Mouse (Mus musculus) limb, embryonic 15.5 days (tissue): ENCODE data around the gene Zfp467. TPM values are rescaled to one million over a fixed set of nuclear protein-coding genes. Genes with fewer than 3 reads are reported as not detected.

Source experiments
- ATAC-seq: fragments of 200-750 bp; cut with Nextera tagmentation; 2 replicates; pipeline ENCODE4 v1.8.0; 2017; ENCODE audit warnings: low read depth, moderate TSS enrichment; ENCODE audit not compliant: insufficient number of reproducible peaks, low FRiP score, low TSS enrichment
- H3K27ac ChIP-seq: fragments of 300-500 bp; sonication (generic); 2 replicates; pipeline ENCODE4 v1.5.1; 2015; ENCODE audit warnings: moderate library complexity, mild to moderate bottlenecking, inconsistent platforms
- H3K27me3 ChIP-seq: fragments of 300-500 bp; sonication (generic); 2 replicates; pipeline ENCODE4 v1.6.1; 2015; ENCODE audit warnings: inconsistent platforms
- H3K36me3 ChIP-seq: fragments of 300-500 bp; sonication (generic); 2 replicates; pipeline ENCODE4 v1.6.1; 2015; ENCODE audit warnings: inconsistent platforms
- H3K4me1 ChIP-seq: fragments of 300-500 bp; sonication (generic); 2 replicates; pipeline ENCODE4 v1.6.1; 2015; ENCODE audit warnings: inconsistent platforms
- H3K4me2 ChIP-seq: fragments of 300-500 bp; sonication (generic); 2 replicates; pipeline ENCODE4 v1.6.1; 2015; ENCODE audit warnings: mild to moderate bottlenecking, inconsistent platforms
- H3K4me3 ChIP-seq: fragments of 300-500 bp; sonication (generic); 2 replicates; pipeline ENCODE4 v1.5.1; 2015; ENCODE audit warnings: mild to moderate bottlenecking, inconsistent platforms
- H3K9ac ChIP-seq: fragments of 300-500 bp; sonication (generic); 2 replicates; pipeline ENCODE4 v1.6.1; 2015; ENCODE audit warnings: inconsistent platforms
- H3K9me3 ChIP-seq: fragments of 300-500 bp; sonication (generic); 2 replicates; pipeline ENCODE4 v1.6.1; 2016; ENCODE audit warnings: inconsistent platforms
- WGBS: fragments of 180-500 bp; shearing (Covaris S2); methylation state at CpG from one replicate; pipeline ENCODE4 v1.1.7; 2015; 5-methylcytosine and 5-hydroxymethylcytosine counted together
- polyA plus RNA-seq: library from polyadenylated mRNA; unstranded; fragments of >200 nt; fragmentation: Nextera tagmentation; extraction: Ambion mirVana; gene quantifications from 2 replicates; pipeline ENCODE4 v1.2.1, GENCODE M21; 2015

The Zfp467 gene
- polyA plus RNA-seq, 1 experiment from 2014 or later: 25.4 TPM

DNA sequence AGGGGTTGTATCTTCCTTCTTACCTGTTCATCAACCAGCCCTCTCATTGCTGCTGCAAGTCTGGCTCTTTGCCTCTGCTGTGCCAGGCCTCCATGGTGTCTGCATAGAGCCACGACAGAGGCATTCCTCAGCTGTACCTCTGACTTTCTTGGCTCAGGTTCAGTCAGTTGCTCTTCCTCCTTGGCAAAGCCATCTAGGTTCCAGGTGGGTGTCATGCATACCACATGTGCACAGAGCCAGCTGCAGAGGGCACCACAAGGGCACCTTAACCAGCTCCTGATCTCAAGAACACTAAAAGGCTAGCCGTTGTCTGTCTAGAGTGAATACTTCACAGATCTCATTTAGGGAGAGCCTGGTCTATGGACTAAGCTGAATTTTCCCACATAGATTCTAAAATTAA lies 29.1 kb downstream of the Zfp467 start:
- Histone ChIP-seq H3K4me1 (peaks cover 6% of the 10 kb centered on the region; the same call in 1 of the 2 replicates), H3K27ac (no peak overlapping the region), H3K27me3 (no peaks in the 10 kb centered on the region), H3K9me3 (no peaks in the 10 kb centered on the region), H3K4me2 (no peak overlapping the region), H3K36me3 (peaks cover 64% of the 10 kb centered on the region), H3K9ac (no peak overlapping the region), H3K4me3 (no peak overlapping the region)
- ATAC-seq: no peak
- 69% methylated on average over 2 of the region's 2 CpGs for WGBS

DNA sequence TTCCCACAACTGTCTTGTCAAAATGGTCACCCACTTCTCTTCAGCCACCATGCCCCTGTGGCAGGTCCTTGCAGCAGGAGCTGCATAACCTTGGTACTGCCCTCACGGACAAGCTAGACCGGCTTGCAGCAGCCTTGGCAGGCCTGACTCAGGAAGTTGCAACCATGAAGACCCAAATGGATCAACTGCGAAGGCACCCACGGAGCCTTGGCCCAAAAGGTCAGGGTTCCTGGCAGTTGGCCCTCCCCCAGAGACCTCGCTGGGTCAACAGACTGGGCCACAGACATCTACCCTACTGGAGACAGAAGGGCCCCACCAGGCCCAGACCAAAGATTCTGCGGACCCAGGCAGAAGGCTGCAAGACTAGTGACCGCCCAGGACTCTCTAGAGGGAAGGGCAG lies 30.0 kb downstream of the Zfp467 start:
- Histone ChIP-seq H3K9me3 (no peaks in the 10 kb centered on the region), H3K4me2 (no peak overlapping the region), H3K27me3 (no peaks in the 10 kb centered on the region), H3K9ac (no peak overlapping the region), H3K4me3 (no peak overlapping the region), H3K36me3 (peaks cover 73% of the 10 kb centered on the region), H3K27ac (no peak overlapping the region), H3K4me1 (peaks cover 3% of the 10 kb centered on the region; the same call in 1 of the 2 replicates)
- WGBS: 95% methylated on average over 7 of the region's 7 CpGs
- no peak for ATAC-seq

DNA sequence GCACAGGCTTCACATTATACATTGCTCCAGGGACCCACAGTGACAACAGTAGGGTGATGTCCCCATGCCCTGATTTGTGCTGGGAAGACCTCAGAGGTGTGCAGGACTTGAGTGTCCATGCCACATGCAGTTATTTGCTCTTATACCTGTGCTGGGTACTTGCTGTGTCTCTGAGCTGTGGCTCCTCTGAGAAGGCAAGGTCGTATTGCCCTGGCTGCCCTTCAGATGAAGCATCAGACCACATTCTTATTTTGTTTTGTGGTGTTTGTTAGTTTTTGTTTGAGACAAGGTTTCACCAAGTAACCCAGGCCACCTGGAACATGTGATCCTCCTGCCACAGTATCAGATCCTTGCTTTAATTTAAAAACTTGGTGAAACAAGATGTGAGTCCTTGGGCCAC lies 30.7 kb downstream of the Zfp467 start:
- WGBS: 72% methylated on average over 1 of the region's 1 CpGs
- ATAC-seq: no peak
- no peak overlapping the region for H3K9ac ChIP-seq
- H3K4me2 ChIP-seq: no peak overlapping the region
- H3K4me1 ChIP-seq: no peaks in the 10 kb centered on the region
- H3K27me3 ChIP-seq: no peaks in the 10 kb centered on the region
- peaks cover 80% of the 10 kb centered on the region for H3K36me3 ChIP-seq
- no peak overlapping the region for H3K4me3 ChIP-seq
- H3K9me3 ChIP-seq: no peaks in the 10 kb centered on the region
- H3K27ac ChIP-seq: no peak overlapping the region

DNA sequence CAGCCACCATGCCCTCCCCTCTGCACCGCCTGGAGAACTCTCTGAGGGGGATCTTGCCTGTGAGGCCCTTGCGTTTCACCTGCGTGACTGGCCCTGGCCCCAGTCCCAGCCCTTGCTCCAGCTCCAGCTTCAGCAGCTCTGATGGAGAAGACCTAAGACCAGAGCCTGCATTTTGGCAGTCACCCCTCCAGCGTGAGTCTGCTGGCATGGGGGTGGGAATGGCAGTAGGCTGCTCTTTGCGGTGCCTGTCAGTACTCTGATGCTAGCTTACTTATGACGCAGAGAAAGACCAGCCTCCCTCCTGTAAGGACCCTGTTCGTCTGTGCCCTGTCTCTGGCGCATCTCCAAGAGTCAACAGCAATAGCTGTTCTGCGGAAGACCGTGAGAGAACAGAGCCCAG lies 32.5 kb downstream of the Zfp467 start:
- Histone ChIP-seq H3K9me3 (no peaks in the 10 kb centered on the region), H3K9ac (no peak overlapping the region), H3K27me3 (no peaks in the 10 kb centered on the region), H3K36me3 (peaks cover 98% of the 10 kb centered on the region), H3K4me3 (no peak overlapping the region), H3K4me1 (no peaks in the 10 kb centered on the region), H3K27ac (no peak overlapping the region), H3K4me2 (no peak overlapping the region)
- WGBS: 83% methylated on average over 10 of the region's 10 CpGs
- ATAC-seq: no peak

- 85% methylated on average over 3 of the region's 3 CpGs for WGBS
These were observed 33.0 kb downstream of the Zfp467 start for GRCm38 (mm10) chr6:48412662-48413061.

GRCm38 (mm10) chr6:48412147-48412546 lies 33.5 kb downstream of the Zfp467 start:
- H3K4me2 ChIP-seq: no peak overlapping the region
- H3K9me3 ChIP-seq: no peaks in the 10 kb centered on the region
- WGBS: 86% methylated on average over 4 of the region's 4 CpGs
- peaks cover 99% of the 10 kb centered on the region for H3K36me3 ChIP-seq
- no peak overlapping the region for H3K4me3 ChIP-seq
- ATAC-seq: no peak
- H3K27me3 ChIP-seq: no peaks in the 10 kb centered on the region
- H3K4me1 ChIP-seq: no peaks in the 10 kb centered on the region
- H3K27ac ChIP-seq: no peak overlapping the region
- no peak overlapping the region for H3K9ac ChIP-seq

More at GRCm38 (mm10) chr6:48412662-48413061, 33.0 kb downstream of the Zfp467 start:
- Histone ChIP-seq H3K4me3 (no peak overlapping the region), H3K27me3 (no peaks in the 10 kb centered on the region), H3K4me1 (no peaks in the 10 kb centered on the region), H3K4me2 (no peak overlapping the region), H3K9ac (no peak overlapping the region), H3K27ac (no peak overlapping the region), H3K36me3 (peaks cover 99% of the 10 kb centered on the region), H3K9me3 (no peaks in the 10 kb centered on the region)
- ATAC-seq: no peak

DNA sequence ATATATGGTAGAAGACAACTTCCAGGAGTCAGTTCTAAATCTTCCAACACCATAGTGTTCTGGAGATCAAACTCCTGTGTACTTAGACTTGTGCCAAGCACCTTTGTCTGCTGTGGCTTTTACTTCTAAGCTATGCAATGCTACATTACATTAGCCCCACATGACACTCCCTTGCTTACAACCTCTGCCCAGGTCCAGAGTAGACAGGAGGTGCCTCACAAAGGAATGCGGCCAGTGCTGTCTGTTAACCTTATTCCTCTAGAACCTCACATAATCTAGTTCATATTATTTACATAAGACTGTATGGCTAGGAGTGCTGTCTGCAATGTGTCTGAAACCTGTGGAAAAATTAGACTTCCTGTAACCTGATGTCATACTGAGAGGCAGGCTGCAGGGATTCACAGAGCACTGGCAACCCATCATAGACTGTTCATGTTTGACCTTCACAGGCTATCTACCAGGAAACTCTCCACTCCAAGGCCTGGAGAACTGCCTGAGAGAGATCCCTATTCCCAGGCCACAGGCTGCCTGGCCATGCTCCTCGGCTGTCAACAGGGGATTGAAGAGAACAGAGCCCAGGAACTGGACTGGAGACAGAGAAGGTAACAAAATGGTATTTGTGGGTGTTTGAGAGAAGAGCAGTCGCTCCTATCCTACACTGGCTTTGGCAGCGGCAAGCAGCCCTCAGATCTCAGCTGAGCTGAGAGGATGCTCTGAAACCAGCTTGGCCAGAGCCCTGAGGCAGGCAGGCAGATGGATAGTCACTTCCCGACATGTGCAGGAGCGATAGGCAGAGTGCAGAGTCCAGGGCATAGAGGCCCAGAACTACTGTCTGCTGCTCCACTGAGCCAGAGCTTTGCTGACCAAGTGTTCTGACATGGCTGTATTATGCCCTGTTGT lies 34.2 kb downstream of the Zfp467 start:
- ATAC-seq: no peak
- Histone ChIP-seq H3K4me3 (no peak overlapping the region), H3K4me1 (no peaks in the 10 kb centered on the region), H3K27me3 (no peaks in the 10 kb centered on the region), H3K36me3 (peaks cover 99% of the 10 kb centered on the region), H3K27ac (no peak overlapping the region), H3K4me2 (no peak overlapping the region), H3K9me3 (no peaks in the 10 kb centered on the region), H3K9ac (no peak overlapping the region)
- WGBS: 93% methylated on average over 6 of the region's 6 CpGs

DNA sequence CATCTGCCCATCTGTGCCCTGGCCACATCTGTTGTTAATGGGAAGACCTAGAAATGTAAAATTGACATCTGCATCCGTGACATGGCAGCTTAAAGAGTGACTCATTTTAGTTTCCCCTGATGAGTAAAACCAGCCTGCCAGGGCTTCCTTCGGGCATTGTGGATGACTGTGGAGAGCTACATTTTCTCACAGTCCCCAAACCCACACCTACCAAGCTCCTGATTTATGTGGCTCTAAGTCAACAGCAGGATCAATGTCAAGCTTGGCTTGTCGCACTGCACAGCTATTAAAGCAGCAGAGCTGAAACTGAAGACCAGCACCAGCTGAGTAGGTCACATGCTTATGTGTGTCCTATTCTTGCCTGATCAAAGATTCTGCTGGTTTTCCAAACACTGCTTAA lies 35.1 kb downstream of the Zfp467 start:
- 70% methylated on average over 3 of the region's 3 CpGs for WGBS
- no peak overlapping the region for H3K4me3 ChIP-seq
- H3K4me1 ChIP-seq: no peaks in the 10 kb centered on the region
- no peak overlapping the region for H3K27ac ChIP-seq
- H3K9me3 ChIP-seq: no peaks in the 10 kb centered on the region
- no peak overlapping the region for H3K9ac ChIP-seq
- no peak for ATAC-seq
- H3K4me2 ChIP-seq: no peak overlapping the region
- peaks cover 99% of the 10 kb centered on the region for H3K36me3 ChIP-seq
- H3K27me3 ChIP-seq: no peaks in the 10 kb centered on the region

DNA sequence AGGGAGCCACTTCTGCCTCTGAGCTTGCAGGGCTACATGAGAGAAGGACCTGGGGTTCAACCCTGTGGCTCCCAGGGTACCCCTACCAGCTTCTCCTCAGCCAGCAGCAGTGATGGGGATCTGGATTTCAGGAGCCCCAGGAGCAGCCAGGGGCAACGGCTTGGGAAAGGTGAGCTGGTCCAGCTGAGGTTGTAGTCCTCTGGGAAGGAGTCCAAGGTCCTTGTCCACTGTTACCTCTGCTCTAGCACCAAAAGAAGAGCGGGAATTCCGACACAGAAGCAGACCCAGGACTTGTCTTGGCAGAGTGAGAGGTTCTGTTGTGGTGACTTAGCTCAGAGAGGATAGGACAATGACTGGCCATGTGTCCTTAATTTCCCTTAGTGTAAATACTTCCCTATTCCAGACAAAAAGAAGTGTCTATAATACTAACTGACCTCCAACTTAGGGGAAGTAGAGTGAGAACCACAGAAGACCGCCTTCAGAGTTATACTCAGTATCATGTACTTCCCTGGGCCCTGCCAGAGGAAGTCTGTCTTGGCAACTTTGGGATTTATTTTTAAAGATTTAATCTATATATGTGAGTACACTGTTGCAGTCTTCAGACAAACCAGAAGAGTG lies 35.8 kb downstream of the Zfp467 start:
- Histone ChIP-seq H3K4me2 (no peak overlapping the region), H3K4me1 (no peaks in the 10 kb centered on the region), H3K27ac (no peak overlapping the region), H3K9ac (no peak overlapping the region), H3K4me3 (no peak overlapping the region), H3K9me3 (no peaks in the 10 kb centered on the region), H3K27me3 (no peaks in the 10 kb centered on the region), H3K36me3 (peaks cover 99% of the 10 kb centered on the region)
- 99% methylated on average over 4 of the region's 4 CpGs for whole genome bisulfite sequencing
- no peak for ATAC-seq

- H3K27me3 ChIP-seq: no peaks in the 10 kb centered on the region
- no peak overlapping the region for H3K9ac ChIP-seq
- no peak overlapping the region for H3K4me2 ChIP-seq
- WGBS: 90% methylated on average over 5 of the region's 5 CpGs
- 0 out of 2 replicates have a peak, but pooled peaks cover 7% of the 10 kb centered on the region for H3K4me1 ChIP-seq
- no peak overlapping the region for H3K27ac ChIP-seq
- ATAC-seq: no peak
- H3K36me3 ChIP-seq: peaks cover 59% of the 10 kb centered on the region
- H3K9me3 ChIP-seq: no peaks in the 10 kb centered on the region
- no peak overlapping the region for H3K4me3 ChIP-seq
These were observed 41.6 kb downstream of the Zfp467 start for GRCm38 (mm10) chr6:48404071-48404470.

- Histone ChIP-seq H3K4me3 (no peak overlapping the region), H3K4me1 (peaks cover 23% of the 10 kb centered on the region), H3K27me3 (no peaks in the 10 kb centered on the region), H3K9ac (no peak overlapping the region), H3K4me2 (no peak overlapping the region), H3K36me3 (peaks cover 17% of the 10 kb centered on the region), H3K9me3 (no peaks in the 10 kb centered on the region), H3K27ac (no peak overlapping the region)
- ATAC-seq: no peak
- WGBS: 91% methylated on average over 5 of the region's 5 CpGs
These were observed 45.7 kb downstream of the Zfp467 start for GRCm38 (mm10) chr6:48399906-48400305.

DNA sequence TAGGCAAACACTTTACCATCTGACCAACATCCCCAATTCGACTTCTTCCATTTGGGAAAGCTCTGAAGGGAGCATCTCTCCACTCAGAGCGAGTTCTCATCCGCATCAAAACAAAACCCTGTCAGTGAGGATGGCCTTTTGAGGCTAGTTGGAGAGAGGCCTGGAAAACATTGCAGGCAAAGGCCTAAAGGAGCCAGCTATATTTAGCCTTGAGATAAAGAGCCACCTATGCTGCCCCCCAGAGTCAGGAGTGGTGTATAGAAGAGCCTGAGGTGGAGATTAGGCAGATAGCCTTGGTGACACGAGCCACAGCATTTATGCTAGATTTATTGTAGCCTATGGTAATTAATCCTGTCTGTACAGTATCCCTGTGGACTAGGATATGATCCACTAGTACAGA lies 48.3 kb downstream of the Zfp467 start:
- Histone ChIP-seq H3K4me3 (no peak overlapping the region), H3K9ac (no peak overlapping the region), H3K4me1 (peaks cover 24% of the 10 kb centered on the region), H3K36me3 (no peaks in the 10 kb centered on the region), H3K4me2 (no peak overlapping the region), H3K27ac (no peak overlapping the region), H3K27me3 (no peaks in the 10 kb centered on the region), H3K9me3 (no peaks in the 10 kb centered on the region)
- no peak for ATAC-seq
- 59% methylated on average over 4 of the region's 4 CpGs for WGBS
